Mouse (Mus musculus): ENCODE data around the gene Anapc1. TPM values are rescaled to one million over a fixed set of nuclear protein-coding genes. Genes with fewer than 3 reads are reported as not detected.

Gene Anapc1
- total RNA-seq (2014; rRNA removed), result 67.6 and 78.5 TPM in 2 replicates
- polyA plus RNA-seq (2015; fragmentation: Nextera tagmentation; extraction: Ambion mirVana), result 17.7 and 25.2 TPM in 2 replicates

GRCm38 (mm10) chr2:128686921-128687557 is at the start of gene Anapc1:
TSS of gene Anapc1 (minus strand) at chr2:128687391.
- Histone ChIP-seq H3K27ac (ENCODE audit: low read depth, low read length) (peak within 1 kb of the TSS; percentile 90), H3K36me3 (ENCODE audit: insufficient read depth) (peaks cover 14% of the 10 kb centered on the region; the same call in 1 of the 2 replicates), H3K9me3 (ENCODE audit: low read length) (no peaks in the 10 kb centered on the region), H3K4me1 (ENCODE audit: insufficient read depth) (peaks cover 15% of the 10 kb centered on the region), H3K4me3 (ENCODE audit: low read depth, low read length) (peak within 1 kb of the TSS; percentile 99), H3K4me2 (ENCODE audit: low read depth) (peak within 1 kb of the TSS; percentile 77), H3K27me3 (ENCODE audit: insufficient read depth, low read length) (no peaks in the 10 kb centered on the region), H3K9ac (peak within 1 kb of the TSS; percentile 90)
- DNase-seq, result peak; percentile 96
- TF ChIP-seq CTCF (IDR thresholded peaks at IDR 0.05; ENCODE audit: low read depth), result no peak
- under 1% methylated on average over 58 of the region's 58 CpGs for WGBS
- ATAC-seq, result peak; percentile 99

GRCm38 (mm10) chr2:128735089-128735488 is 47.9 kb upstream of the Anapc1 start:
- 60% methylated on average over 3 of the region's 3 CpGs for WGBS
- Histone ChIP-seq H3K9me3 (ENCODE audit: low read length) (no peaks in the 10 kb centered on the region), H3K36me3 (ENCODE audit: insufficient read depth) (no peaks in the 10 kb centered on the region), H3K9ac (no peak overlapping the region), H3K4me2 (ENCODE audit: low read depth) (no peak overlapping the region), H3K27me3 (ENCODE audit: insufficient read depth, low read length) (no peaks in the 10 kb centered on the region), H3K4me3 (ENCODE audit: low read depth, low read length) (no peak overlapping the region), H3K27ac (ENCODE audit: low read depth, low read length) (no peak overlapping the region), H3K4me1 (ENCODE audit: insufficient read depth) (no peaks in the 10 kb centered on the region)
- TF ChIP-seq CTCF (IDR thresholded peaks at IDR 0.05; ENCODE audit: low read depth), result no peak
- ATAC-seq (no peak), DNase-seq (no peak)

- H3K4me3 ChIP-seq (ENCODE audit: low read depth, low read length), result no peak overlapping the region
- no peak for DNase-seq
- H3K9me3 ChIP-seq (ENCODE audit: low read length), result no peaks in the 10 kb centered on the region
- no peak overlapping the region for H3K4me2 ChIP-seq (ENCODE audit: low read depth)
- TF ChIP-seq CTCF (IDR thresholded peaks at IDR 0.05; ENCODE audit: low read depth), result no peak
- no peaks in the 10 kb centered on the region for H3K36me3 ChIP-seq (ENCODE audit: insufficient read depth)
- WGBS, result 79% methylated on average over 1 of the region's 1 CpGs
- H3K4me1 ChIP-seq (ENCODE audit: insufficient read depth), result no peaks in the 10 kb centered on the region
- no peak overlapping the region for H3K27ac ChIP-seq (ENCODE audit: low read depth, low read length)
- no peaks in the 10 kb centered on the region for H3K27me3 ChIP-seq (ENCODE audit: insufficient read depth, low read length)
- H3K9ac ChIP-seq, result no peak overlapping the region
- no peak for ATAC-seq
These were observed 44.8 kb upstream of the Anapc1 start for GRCm38 (mm10) chr2:128731951-128732350.

GRCm38 (mm10) chr2:128731514-128731913 is 44.3 kb upstream of the Anapc1 start:
- no peak for ATAC-seq
- Histone ChIP-seq H3K4me1 (ENCODE audit: insufficient read depth) (no peaks in the 10 kb centered on the region), H3K4me2 (ENCODE audit: low read depth) (no peak overlapping the region), H3K9me3 (ENCODE audit: low read length) (no peaks in the 10 kb centered on the region), H3K4me3 (ENCODE audit: low read depth, low read length) (no peak overlapping the region), H3K27ac (ENCODE audit: low read depth, low read length) (no peak overlapping the region), H3K9ac (no peak overlapping the region), H3K27me3 (ENCODE audit: insufficient read depth, low read length) (no peaks in the 10 kb centered on the region), H3K36me3 (ENCODE audit: insufficient read depth) (no peaks in the 10 kb centered on the region)
- DNase-seq, result no peak
- 77% methylated on average over 10 of the region's 10 CpGs for WGBS
- TF ChIP-seq CTCF (IDR thresholded peaks at IDR 0.05; ENCODE audit: low read depth), result no peak

- H3K27me3 ChIP-seq (ENCODE audit: insufficient read depth, low read length), result no peaks in the 10 kb centered on the region
- H3K27ac ChIP-seq (ENCODE audit: low read depth, low read length), result no peak overlapping the region
- WGBS, result 78% methylated on average over 7 of the region's 7 CpGs
- DNase-seq (no peak), ATAC-seq (no peak)
- no peak overlapping the region for H3K4me3 ChIP-seq (ENCODE audit: low read depth, low read length)
- no peak overlapping the region for H3K4me2 ChIP-seq (ENCODE audit: low read depth)
- TF ChIP-seq CTCF (IDR thresholded peaks at IDR 0.05; ENCODE audit: low read depth), result no peak
- H3K9me3 ChIP-seq (ENCODE audit: low read length), result no peaks in the 10 kb centered on the region
- H3K9ac ChIP-seq, result no peak overlapping the region
- H3K36me3 ChIP-seq (ENCODE audit: insufficient read depth), result no peaks in the 10 kb centered on the region
- H3K4me1 ChIP-seq (ENCODE audit: insufficient read depth), result no peaks in the 10 kb centered on the region
These were observed 42.0 kb upstream of the Anapc1 start for GRCm38 (mm10) chr2:128729141-128729540.

GRCm38 (mm10) chr2:128728066-128728465 is 40.9 kb upstream of the Anapc1 start:
- no peak for TF ChIP-seq CTCF (IDR thresholded peaks at IDR 0.05; ENCODE audit: low read depth)
- Histone ChIP-seq H3K27me3 (ENCODE audit: insufficient read depth, low read length) (no peaks in the 10 kb centered on the region), H3K4me2 (ENCODE audit: low read depth) (no peak overlapping the region), H3K4me3 (ENCODE audit: low read depth, low read length) (no peak overlapping the region), H3K9ac (no peak overlapping the region), H3K9me3 (ENCODE audit: low read length) (no peaks in the 10 kb centered on the region), H3K27ac (ENCODE audit: low read depth, low read length) (no peak overlapping the region), H3K4me1 (ENCODE audit: insufficient read depth) (no peaks in the 10 kb centered on the region), H3K36me3 (ENCODE audit: insufficient read depth) (no peaks in the 10 kb centered on the region)
- ATAC-seq, result no peak
- DNase-seq, result no peak
- WGBS, result 57% methylated on average over 4 of the region's 4 CpGs

- Histone ChIP-seq H3K4me3 (ENCODE audit: low read depth, low read length) (no peak overlapping the region), H3K9me3 (ENCODE audit: low read length) (no peaks in the 10 kb centered on the region)
- 50% methylated on average over 3 of the region's 3 CpGs for WGBS
These were observed 40.4 kb upstream of the Anapc1 start for GRCm38 (mm10) chr2:128727552-128727951.

More at GRCm38 (mm10) chr2:128727552-128727951, 40.4 kb upstream of the Anapc1 start:
- DNase-seq (no peak), ATAC-seq (no peak)
- TF ChIP-seq CTCF (IDR thresholded peaks at IDR 0.05; ENCODE audit: low read depth), result no peak
- no peaks in the 10 kb centered on the region for H3K36me3 ChIP-seq (ENCODE audit: insufficient read depth)
- H3K4me1 ChIP-seq (ENCODE audit: insufficient read depth), result no peaks in the 10 kb centered on the region
- H3K9ac ChIP-seq, result no peak overlapping the region
- no peak overlapping the region for H3K4me2 ChIP-seq (ENCODE audit: low read depth)
- no peaks in the 10 kb centered on the region for H3K27me3 ChIP-seq (ENCODE audit: insufficient read depth, low read length)
- H3K27ac ChIP-seq (ENCODE audit: low read depth, low read length), result no peak overlapping the region

Measured in forebrain, postnatal 0 days (tissue).